Mouse (Mus musculus): Measurements from ENCODE around the gene Pcsk6. TPM values are rescaled to one million over a fixed set of nuclear protein-coding genes. Genes with fewer than 3 reads are reported as not detected.
A peak's percentile ranks its signal among the peaks of the same experiment; 100 is the strongest.

Gene Pcsk6
- polyA plus RNA-seq, 1 experiment from 2014 or later: 4.3 TPM

- Histone ChIP-seq H3K4me2 (replicated peaks; ENCODE audit: low read depth, low read length) (no peak overlapping the region), H3K9me3 (ENCODE audit: control insufficient read depth, low read depth, low read length) (no peaks in the 10 kb centered on the region), H3K4me1 (ENCODE audit: control insufficient read depth, insufficient read depth, low read length) (no peaks in the 10 kb centered on the region), H3K9ac (replicated peaks; ENCODE audit: low read depth, low read length) (no peak overlapping the region), H3K4me3 (ENCODE audit: low read depth, low read length) (no peak overlapping the region), H3K27me3 (ENCODE audit: control insufficient read depth, insufficient read depth, low read length) (no peaks in the 10 kb centered on the region), H3K27ac (ENCODE audit: low read length) (no peak overlapping the region), H3K36me3 (ENCODE audit: control insufficient read depth, insufficient read depth, low read length) (no peaks in the 10 kb centered on the region)
- 59% methylated on average over 7 of the region's 7 CpGs for WGBS
- ATAC-seq (ENCODE audit: insufficient number of reproducible peaks, insufficient read depth, low FRiP score, low read depth): no peak
Observed at GRCm38 (mm10) chr7:65860981-65861380, 553 bp upstream of the Pcsk6 start.

GRCm38 (mm10) chr7:65862473-65863176, 1.1 kb downstream of the Pcsk6 start:
- peak overlapping the region; percentile 32; the same call in 1 of the 2 replicates for H3K9ac ChIP-seq (replicated peaks; ENCODE audit: low read depth, low read length)
- ATAC-seq (ENCODE audit: insufficient number of reproducible peaks, insufficient read depth, low FRiP score, low read depth): no peak
- H3K4me1 ChIP-seq (ENCODE audit: control insufficient read depth, insufficient read depth, low read length): no peaks in the 10 kb centered on the region
- no peaks in the 10 kb centered on the region for H3K27me3 ChIP-seq (ENCODE audit: control insufficient read depth, insufficient read depth, low read length)
- WGBS: 3% methylated on average over 61 of the region's 61 CpGs
- H3K4me2 ChIP-seq (replicated peaks; ENCODE audit: low read depth, low read length): peak overlapping the region; percentile 96
- H3K27ac ChIP-seq (ENCODE audit: low read length): no peak overlapping the region
- H3K4me3 ChIP-seq (ENCODE audit: low read depth, low read length): peak overlapping the region; percentile 58
- no peaks in the 10 kb centered on the region for H3K9me3 ChIP-seq (ENCODE audit: control insufficient read depth, low read depth, low read length)
- no peaks in the 10 kb centered on the region for H3K36me3 ChIP-seq (ENCODE audit: control insufficient read depth, insufficient read depth, low read length)

- Histone ChIP-seq H3K9me3 (ENCODE audit: control insufficient read depth, low read depth, low read length) (no peaks in the 10 kb centered on the region), H3K4me2 (replicated peaks; ENCODE audit: low read depth, low read length) (no peak overlapping the region), H3K36me3 (ENCODE audit: control insufficient read depth, insufficient read depth, low read length) (no peaks in the 10 kb centered on the region), H3K4me3 (ENCODE audit: low read depth, low read length) (no peak overlapping the region), H3K9ac (replicated peaks; ENCODE audit: low read depth, low read length) (no peak overlapping the region), H3K4me1 (ENCODE audit: control insufficient read depth, insufficient read depth, low read length) (no peaks in the 10 kb centered on the region), H3K27me3 (ENCODE audit: control insufficient read depth, insufficient read depth, low read length) (no peaks in the 10 kb centered on the region), H3K27ac (ENCODE audit: low read length) (no peak overlapping the region)
- ATAC-seq (ENCODE audit: insufficient number of reproducible peaks, insufficient read depth, low FRiP score, low read depth): no peak
- WGBS: 89% methylated on average over 16 of the region's 16 CpGs
Observed at GRCm38 (mm10) chr7:65869173-65869572, 7.6 kb downstream of the Pcsk6 start.

GRCm38 (mm10) chr7:65869794-65870193, 8.3 kb downstream of the Pcsk6 start:
- 89% methylated on average over 5 of the region's 5 CpGs for WGBS
- H3K9ac ChIP-seq (replicated peaks; ENCODE audit: low read depth, low read length): no peak overlapping the region
- no peak for ATAC-seq (ENCODE audit: insufficient number of reproducible peaks, insufficient read depth, low FRiP score, low read depth)

DNA sequence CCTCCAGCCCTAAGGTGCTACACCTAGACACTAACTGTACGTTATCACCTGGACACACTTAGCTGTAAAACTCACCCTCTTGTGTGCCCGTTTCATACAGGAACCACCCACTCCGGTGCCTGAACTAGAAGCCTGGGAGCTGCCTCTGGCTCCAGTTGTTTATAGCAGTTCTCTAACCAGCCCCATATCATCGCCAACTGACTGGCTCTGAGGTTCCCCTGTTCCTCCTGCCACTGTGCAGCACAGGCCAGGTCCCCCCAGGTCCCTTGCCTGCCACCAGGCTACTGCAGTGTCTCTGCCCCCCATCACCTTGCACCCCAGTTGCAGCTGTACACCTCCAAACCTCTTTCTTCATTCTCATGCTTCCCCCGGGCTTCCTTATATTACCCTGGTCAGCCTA, 8.7 kb downstream of the Pcsk6 start:
- Histone ChIP-seq H3K4me3 (ENCODE audit: low read depth, low read length) (no peak overlapping the region), H3K9me3 (ENCODE audit: control insufficient read depth, low read depth, low read length) (no peaks in the 10 kb centered on the region)
- WGBS: 75% methylated on average over 5 of the region's 5 CpGs

More at GRCm38 (mm10) chr7:65869794-65870193, 8.3 kb downstream of the Pcsk6 start:
- Histone ChIP-seq H3K27ac (ENCODE audit: low read length) (no peak overlapping the region), H3K4me2 (replicated peaks; ENCODE audit: low read depth, low read length) (no peak overlapping the region), H3K36me3 (ENCODE audit: control insufficient read depth, insufficient read depth, low read length) (no peaks in the 10 kb centered on the region), H3K9me3 (ENCODE audit: control insufficient read depth, low read depth, low read length) (no peaks in the 10 kb centered on the region), H3K27me3 (ENCODE audit: control insufficient read depth, insufficient read depth, low read length) (no peaks in the 10 kb centered on the region), H3K4me3 (ENCODE audit: low read depth, low read length) (no peak overlapping the region), H3K4me1 (ENCODE audit: control insufficient read depth, insufficient read depth, low read length) (no peaks in the 10 kb centered on the region)

GRCm38 (mm10) chr7:65870928-65871580, 9.5 kb downstream of the Pcsk6 start:
- Histone ChIP-seq H3K4me2 (replicated peaks; ENCODE audit: low read depth, low read length) (no peak overlapping the region), H3K4me3 (ENCODE audit: low read depth, low read length) (no peak overlapping the region), H3K36me3 (ENCODE audit: control insufficient read depth, insufficient read depth, low read length) (no peaks in the 10 kb centered on the region), H3K9ac (replicated peaks; ENCODE audit: low read depth, low read length) (no peak overlapping the region), H3K9me3 (ENCODE audit: control insufficient read depth, low read depth, low read length) (no peaks in the 10 kb centered on the region), H3K27me3 (ENCODE audit: control insufficient read depth, insufficient read depth, low read length) (no peaks in the 10 kb centered on the region), H3K27ac (ENCODE audit: low read length) (no peak overlapping the region), H3K4me1 (ENCODE audit: control insufficient read depth, insufficient read depth, low read length) (no peaks in the 10 kb centered on the region)
- no peak for ATAC-seq (ENCODE audit: insufficient number of reproducible peaks, insufficient read depth, low FRiP score, low read depth)
- WGBS: 56% methylated on average over 10 of the region's 10 CpGs

More for the DNA sequence above, 8.7 kb downstream of the Pcsk6 start:
- no peaks in the 10 kb centered on the region for H3K36me3 ChIP-seq (ENCODE audit: control insufficient read depth, insufficient read depth, low read length)
- no peak for ATAC-seq (ENCODE audit: insufficient number of reproducible peaks, insufficient read depth, low FRiP score, low read depth)
- H3K27ac ChIP-seq (ENCODE audit: low read length): no peak overlapping the region
- H3K9ac ChIP-seq (replicated peaks; ENCODE audit: low read depth, low read length): no peak overlapping the region
- H3K27me3 ChIP-seq (ENCODE audit: control insufficient read depth, insufficient read depth, low read length): no peaks in the 10 kb centered on the region
- H3K4me1 ChIP-seq (ENCODE audit: control insufficient read depth, insufficient read depth, low read length): no peaks in the 10 kb centered on the region
- H3K4me2 ChIP-seq (replicated peaks; ENCODE audit: low read depth, low read length): no peak overlapping the region

GRCm38 (mm10) chr7:65871851-65872250, 10.3 kb downstream of the Pcsk6 start:
- H3K27me3 ChIP-seq (ENCODE audit: control insufficient read depth, insufficient read depth, low read length): no peaks in the 10 kb centered on the region
- no peak overlapping the region for H3K9ac ChIP-seq (replicated peaks; ENCODE audit: low read depth, low read length)
- 88% methylated on average over 2 of the region's 2 CpGs for WGBS
- H3K4me1 ChIP-seq (ENCODE audit: control insufficient read depth, insufficient read depth, low read length): no peaks in the 10 kb centered on the region
- H3K4me2 ChIP-seq (replicated peaks; ENCODE audit: low read depth, low read length): no peak overlapping the region
- ATAC-seq (ENCODE audit: insufficient number of reproducible peaks, insufficient read depth, low FRiP score, low read depth): no peak
- H3K9me3 ChIP-seq (ENCODE audit: control insufficient read depth, low read depth, low read length): no peaks in the 10 kb centered on the region
- H3K27ac ChIP-seq (ENCODE audit: low read length): no peak overlapping the region
- no peak overlapping the region for H3K4me3 ChIP-seq (ENCODE audit: low read depth, low read length)
- H3K36me3 ChIP-seq (ENCODE audit: control insufficient read depth, insufficient read depth, low read length): no peaks in the 10 kb centered on the region

DNA sequence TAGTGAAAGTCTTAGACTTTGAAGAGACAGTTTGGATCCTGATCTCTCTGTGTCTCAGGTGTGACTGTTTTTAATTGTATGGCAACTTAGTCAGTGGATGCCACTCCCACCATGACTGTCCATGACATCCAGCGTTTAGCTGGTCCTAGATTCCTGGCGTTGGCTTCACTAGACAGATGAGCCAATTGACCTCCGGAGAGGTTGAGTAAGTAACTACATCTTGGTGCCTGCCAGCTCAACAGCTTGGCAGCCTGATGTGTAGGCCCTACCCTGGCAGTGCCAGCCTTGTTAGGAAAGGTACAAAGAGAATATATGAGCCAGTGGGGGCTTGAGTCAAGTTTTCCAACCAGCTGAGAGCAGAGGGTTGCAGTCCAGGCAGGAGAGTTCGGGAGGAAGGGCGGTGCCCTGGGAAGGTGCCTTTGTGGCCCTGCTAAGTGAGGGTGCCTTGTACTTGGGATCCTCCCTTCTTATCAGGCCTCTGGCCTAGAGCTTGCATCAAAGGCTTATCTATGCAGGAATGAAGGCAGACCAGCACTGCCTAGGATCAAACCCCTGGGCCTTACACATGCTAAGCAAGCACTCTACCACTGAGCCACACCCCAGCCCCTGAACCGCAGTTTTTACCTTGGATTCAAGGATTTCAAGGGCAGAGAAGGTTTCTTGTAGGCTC, 11.8 kb downstream of the Pcsk6 start:
- Histone ChIP-seq H3K36me3 (ENCODE audit: control insufficient read depth, insufficient read depth, low read length) (no peaks in the 10 kb centered on the region), H3K4me1 (ENCODE audit: control insufficient read depth, insufficient read depth, low read length) (no peaks in the 10 kb centered on the region), H3K4me3 (ENCODE audit: low read depth, low read length) (no peak overlapping the region), H3K9ac (replicated peaks; ENCODE audit: low read depth, low read length) (no peak overlapping the region), H3K27ac (ENCODE audit: low read length) (no peak overlapping the region), H3K9me3 (ENCODE audit: control insufficient read depth, low read depth, low read length) (no peaks in the 10 kb centered on the region), H3K4me2 (replicated peaks; ENCODE audit: low read depth, low read length) (no peak overlapping the region), H3K27me3 (ENCODE audit: control insufficient read depth, insufficient read depth, low read length) (no peaks in the 10 kb centered on the region)
- ATAC-seq (ENCODE audit: insufficient number of reproducible peaks, insufficient read depth, low FRiP score, low read depth): peak; percentile 80
- 77% methylated on average over 6 of the region's 6 CpGs for WGBS
